Mouse (Mus musculus) midbrain, embryonic 11.5 days (tissue): ENCODE data around the gene Slc25a38. TPM values are rescaled to one million over a fixed set of nuclear protein-coding genes. Genes with fewer than 3 reads are reported as not detected.
A peak's percentile ranks its signal among the peaks of the same experiment; 100 is the strongest.

ENCODE experiments used
- ATAC-seq: fragments of 200-750 bp; cut with Nextera tagmentation; 2 replicates; pipeline ENCODE4 v1.8.0; 2017; ENCODE audit warnings: moderate TSS enrichment, moderate library complexity; ENCODE audit not compliant: low FRiP score
- DNase-seq: peaks from one replicate; pipeline ENCODE4 v3.0.0; 2015; ENCODE audit warnings: low spot score; ENCODE audit errors: missing footprints
- H3K27ac ChIP-seq: fragments of 300-500 bp; sonication (generic); 2 replicates; pipeline ENCODE4 v1.5.1; 2014; ENCODE audit warnings: low read depth, low read length
- H3K27me3 ChIP-seq: fragments of 300-500 bp; sonication (generic); 2 replicates; pipeline ENCODE4 v1.6.1; 2014; ENCODE audit warnings: mild to moderate bottlenecking, low read length, moderate library complexity, mixed read lengths; ENCODE audit not compliant: control insufficient read depth, insufficient read depth
- H3K36me3 ChIP-seq: fragments of 300-500 bp; sonication (generic); 2 replicates; pipeline ENCODE4 v1.6.1; 2014; ENCODE audit warnings: mild to moderate bottlenecking, low read length, moderate library complexity, mixed read lengths; ENCODE audit not compliant: control insufficient read depth, insufficient read depth
- H3K4me1 ChIP-seq: fragments of 300-500 bp; sonication (generic); 2 replicates; pipeline ENCODE4 v1.6.1; 2014; ENCODE audit warnings: low read length; ENCODE audit not compliant: control insufficient read depth, insufficient read depth
- H3K4me2 ChIP-seq: fragments of 300-500 bp; sonication (generic); 2 replicates; pipeline ENCODE4 v1.6.1; 2014; ENCODE audit warnings: mild to moderate bottlenecking, moderate library complexity
- H3K4me3 ChIP-seq: fragments of 300-500 bp; sonication (generic); 2 replicates; pipeline ENCODE4 v1.5.1; 2014; ENCODE audit warnings: low read depth, low read length
- H3K9ac ChIP-seq: fragments of 300-500 bp; sonication (generic); 2 replicates; pipeline ENCODE4 v1.6.1; 2014; ENCODE audit warnings: low read length
- H3K9me3 ChIP-seq: fragments of 300-500 bp; sonication (generic); 2 replicates; pipeline ENCODE4 v1.6.1; 2016; ENCODE audit warnings: low read length; ENCODE audit not compliant: control insufficient read depth
- WGBS: fragments of 180-500 bp; shearing (Covaris S2); extraction: QIAGEN DNeasy Blood & Tissue Kit; methylation state at CpG from one replicate; pipeline ENCODE4 v1.1.7; 2014; 5-methylcytosine and 5-hydroxymethylcytosine counted together
- polyA plus RNA-seq: library from polyadenylated mRNA; unstranded; fragments of >200 nt; fragmentation: Nextera tagmentation; extraction: Ambion mirVana; gene quantifications from 2 replicates; pipeline ENCODE4 v1.2.1, GENCODE M21; 2014

Gene Slc25a38
- polyA plus RNA-seq, 1 experiment from 2014 or later, result 36.7 TPM

- DNase-seq (no peak), ATAC-seq (no peak)
- Histone ChIP-seq H3K4me2 (no peak overlapping the region), H3K36me3 (no peaks in the 10 kb centered on the region; the same call in 1 of the 2 replicates), H3K9me3 (no peaks in the 10 kb centered on the region), H3K4me1 (peaks cover 5% of the 10 kb centered on the region; the same call in 1 of the 2 replicates), H3K27me3 (no peaks in the 10 kb centered on the region), H3K4me3 (no peak overlapping the region), H3K9ac (no peak overlapping the region), H3K27ac (no peak overlapping the region)
- 95% methylated on average over 6 of the region's 7 CpGs for WGBS
These were observed 3.3 kb downstream of the Slc25a38 start for GRCm38 (mm10) chr9:120113456-120113855.

- H3K9me3 ChIP-seq, result no peaks in the 10 kb centered on the region
- no peak for DNase-seq
- no peaks in the 10 kb centered on the region; the same call in 1 of the 2 replicates for H3K36me3 ChIP-seq
- no peak overlapping the region for H3K4me3 ChIP-seq
- WGBS, result 93% methylated on average over 17 of the region's 17 CpGs
- H3K4me1 ChIP-seq, result peaks cover 5% of the 10 kb centered on the region; the same call in 1 of the 2 replicates
- H3K27me3 ChIP-seq, result no peaks in the 10 kb centered on the region
- H3K27ac ChIP-seq, result no peak overlapping the region
- H3K4me2 ChIP-seq, result no peak overlapping the region
- ATAC-seq, result no peak
- no peak overlapping the region for H3K9ac ChIP-seq
These were observed 4.0 kb downstream of the Slc25a38 start for GRCm38 (mm10) chr9:120114051-120114788.

DNA sequence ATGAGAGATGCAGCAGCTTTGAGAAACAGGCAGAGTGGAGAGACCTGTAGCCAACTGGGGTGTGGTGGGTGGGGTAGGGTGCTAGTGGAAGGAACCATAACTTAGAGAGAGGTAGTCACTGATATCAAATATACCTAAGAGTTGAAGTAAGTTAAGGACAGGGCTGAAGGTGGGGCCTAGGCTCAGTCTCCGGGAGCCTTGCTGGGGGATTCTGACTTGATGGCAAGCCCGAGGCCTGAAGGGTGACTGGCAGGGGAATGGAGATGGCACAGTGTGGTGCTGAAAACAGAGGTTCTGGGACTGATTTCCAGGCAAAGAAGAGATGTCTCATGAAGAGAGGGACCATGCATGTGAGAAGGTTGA lies 4.6 kb downstream of the Slc25a38 start:
- DNase-seq, result no peak
- ATAC-seq, result no peak
- Histone ChIP-seq H3K9ac (no peak overlapping the region), H3K4me3 (no peak overlapping the region), H3K4me2 (no peak overlapping the region), H3K9me3 (no peaks in the 10 kb centered on the region), H3K36me3 (no peaks in the 10 kb centered on the region; the same call in 1 of the 2 replicates), H3K27me3 (no peaks in the 10 kb centered on the region), H3K4me1 (peaks cover 5% of the 10 kb centered on the region; the same call in 1 of the 2 replicates), H3K27ac (no peak overlapping the region)
- WGBS, result 84% methylated on average over 2 of the region's 2 CpGs

DNA sequence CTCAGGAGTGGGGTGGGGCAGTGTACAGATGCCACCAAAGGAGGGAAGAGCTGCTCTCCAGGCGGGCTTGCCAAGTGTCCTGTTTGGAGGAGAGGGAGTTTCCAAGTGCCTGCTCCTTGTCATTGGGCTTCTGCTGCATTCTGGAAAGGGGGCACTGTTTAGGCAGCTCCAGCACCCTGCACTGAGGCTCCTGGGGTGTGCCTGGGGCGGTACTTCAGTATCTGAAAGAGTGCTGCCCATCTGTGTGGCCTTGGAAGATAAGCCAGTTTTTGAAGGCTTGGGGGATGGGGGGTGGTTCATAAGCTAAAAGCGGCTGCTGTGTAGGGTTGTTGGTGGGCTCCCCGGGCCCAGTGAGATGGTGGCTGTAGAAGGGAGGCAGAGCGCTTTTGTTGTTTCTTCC lies 5.4 kb downstream of the Slc25a38 start:
- 0 out of 2 replicates have a peak overlapping the region, but pooled peaks have one; percentile 14 for H3K27ac ChIP-seq
- peaks cover 5% of the 10 kb centered on the region; the same call in 1 of the 2 replicates for H3K4me1 ChIP-seq
- no peak overlapping the region for H3K4me2 ChIP-seq
- H3K9me3 ChIP-seq, result no peaks in the 10 kb centered on the region
- no peak overlapping the region for H3K9ac ChIP-seq
- peaks cover 5% of the 10 kb centered on the region; the same call in 1 of the 2 replicates for H3K36me3 ChIP-seq
- H3K4me3 ChIP-seq, result no peak overlapping the region
- H3K27me3 ChIP-seq, result no peaks in the 10 kb centered on the region
- no peak for ATAC-seq
- DNase-seq, result no peak
- WGBS, result 80% methylated on average over 5 of the region's 5 CpGs

- ATAC-seq, result no peak
- H3K4me3 ChIP-seq, result no peak overlapping the region
- peaks cover 5% of the 10 kb centered on the region; the same call in 1 of the 2 replicates for H3K36me3 ChIP-seq
- no peak overlapping the region for H3K4me2 ChIP-seq
- 0 out of 2 replicates have a peak overlapping the region, but pooled peaks have one; percentile 14 for H3K27ac ChIP-seq
- H3K27me3 ChIP-seq, result no peaks in the 10 kb centered on the region
- H3K9ac ChIP-seq, result no peak overlapping the region
- no peak for DNase-seq
- 90% methylated on average over 8 of the region's 8 CpGs for WGBS
- no peaks in the 10 kb centered on the region for H3K9me3 ChIP-seq
- peaks cover under 1% of the 10 kb centered on the region; the same call in 1 of the 2 replicates for H3K4me1 ChIP-seq
These were observed 6.0 kb downstream of the Slc25a38 start for GRCm38 (mm10) chr9:120116184-120116624.

GRCm38 (mm10) chr9:120118212-120118611 lies 8.0 kb downstream of the Slc25a38 start:
- 87% methylated on average over 4 of the region's 4 CpGs for WGBS
- Histone ChIP-seq H3K4me1 (no peaks in the 10 kb centered on the region), H3K4me3 (no peak overlapping the region), H3K27me3 (no peaks in the 10 kb centered on the region), H3K9me3 (no peaks in the 10 kb centered on the region), H3K4me2 (no peak overlapping the region), H3K27ac (no peak overlapping the region), H3K36me3 (peaks cover 5% of the 10 kb centered on the region; the same call in 1 of the 2 replicates), H3K9ac (no peak overlapping the region)
- ATAC-seq (no peak), DNase-seq (peak; percentile 57)

DNA sequence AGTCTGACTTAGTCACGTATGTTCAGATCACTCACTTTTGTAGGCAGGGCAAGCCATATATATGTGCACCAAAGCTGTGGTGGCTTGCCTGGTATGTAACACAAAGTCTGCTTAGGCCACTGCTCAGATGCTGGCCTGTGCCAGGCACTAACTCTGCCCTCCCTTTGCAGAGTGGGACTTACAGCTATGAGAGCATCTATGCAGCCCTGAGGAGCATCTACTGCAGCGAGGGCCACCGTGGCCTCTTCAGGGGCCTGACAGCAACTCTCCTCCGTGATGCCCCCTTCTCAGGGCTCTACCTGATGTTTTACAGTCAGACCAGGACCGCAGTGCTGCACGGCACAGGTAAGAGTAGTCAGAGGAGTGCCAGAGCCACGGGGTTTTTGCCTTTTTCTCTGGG lies 10.3 kb downstream of the Slc25a38 start:
- H3K4me2 ChIP-seq, result no peak overlapping the region
- H3K27me3 ChIP-seq, result no peaks in the 10 kb centered on the region
- 94% methylated on average over 7 of the region's 7 CpGs for WGBS
- DNase-seq (peak; percentile 17), ATAC-seq (no peak)
- no peak overlapping the region for H3K27ac ChIP-seq
- H3K9ac ChIP-seq, result no peak overlapping the region
- H3K36me3 ChIP-seq, result peaks cover 5% of the 10 kb centered on the region; the same call in 1 of the 2 replicates
- no peaks in the 10 kb centered on the region for H3K9me3 ChIP-seq
- no peak overlapping the region for H3K4me3 ChIP-seq
- no peaks in the 10 kb centered on the region for H3K4me1 ChIP-seq

GRCm38 (mm10) chr9:120126868-120127267 lies 16.7 kb downstream of the Slc25a38 start:
- Histone ChIP-seq H3K27me3 (no peaks in the 10 kb centered on the region), H3K4me1 (peaks cover 9% of the 10 kb centered on the region; the same call in 1 of the 2 replicates), H3K9ac (peak overlapping the region; percentile 68), H3K36me3 (peaks cover 16% of the 10 kb centered on the region), H3K27ac (no peak overlapping the region), H3K4me2 (peak overlapping the region; percentile 56), H3K4me3 (peak overlapping the region; percentile 100), H3K9me3 (no peaks in the 10 kb centered on the region)
- ATAC-seq, result peak; percentile 36; the same call in 1 of the 2 replicates
- WGBS, result 63% methylated on average over 11 of the region's 11 CpGs
- DNase-seq, result no peak

GRCm38 (mm10) chr9:120127538-120128251 lies 17.5 kb downstream of the Slc25a38 start, which contains the start of gene Rpsa:
Gene Rpsa, plus strand, starts transcription at chr9:120127689.
- ATAC-seq, result peak; percentile 96
- H3K4me3 ChIP-seq, result peak within 1 kb of the TSS; percentile 100
- H3K27ac ChIP-seq, result peak within 1 kb of the TSS; percentile 69
- H3K36me3 ChIP-seq, result peaks cover 18% of the 10 kb centered on the region
- H3K9ac ChIP-seq, result peak within 1 kb of the TSS; percentile 100
- H3K27me3 ChIP-seq, result no peaks in the 10 kb centered on the region
- WGBS, result under 1% methylated on average over 72 of the region's 72 CpGs
- H3K4me2 ChIP-seq, result peak within 1 kb of the TSS; percentile 58
- peaks cover 9% of the 10 kb centered on the region; the same call in 1 of the 2 replicates for H3K4me1 ChIP-seq
- peak; percentile 99 for DNase-seq
- H3K9me3 ChIP-seq, result no peaks in the 10 kb centered on the region
